Mouse (Mus musculus) colon, adult 2 months (tissue): ENCODE data around the gene Dad1. TPM values are rescaled to one million over a fixed set of nuclear protein-coding genes. Genes with fewer than 3 reads are reported as not detected.

Experiments
- polyA plus RNA-seq: library from polyadenylated mRNA; depleted of rRNA; stranded (reverse); fragments of >200 nt; gene quantifications from 2 replicates; pipeline ENCODE4 v1.2.3, GENCODE M21; 2012; rRNA removed

The Dad1 gene
- 495 and 769 TPM in 2 replicates for polyA plus RNA-seq

GRCm38 (mm10) chr14:54253741-54254291, at the start of gene Dad1, which contains the start of gene Abhd4:
Dad1 (minus strand) TSS chr14:54254104.
Abhd4 (plus strand) TSS chr14:54254188.

GRCm38 (mm10) chr14:54284839-54285238, 30.9 kb upstream of the Dad1 start, which contains the start of gene Olfr49:
Olfr49 (minus strand) TSS chr14:54284939.

Other genes with a start within 250 kb of the Dad1 start
- gene Abhd4, start 84 bp upstream of the Dad1 start, polyA plus RNA-seq = 46.9 and 47.4 TPM in 2 replicates
- gene Olfr49, start 30.8 kb upstream of the Dad1 start, polyA plus RNA-seq = not detected in 2 replicates
- gene Oxa1l, start 106.7 kb upstream of the Dad1 start, polyA plus RNA-seq = 136 and 180 TPM in 2 replicates
- gene Slc7a7, start 163.7 kb upstream of the Dad1 start, polyA plus RNA-seq = 33.9 and 48.9 TPM in 2 replicates
- gene Mrpl52, start 172.8 kb upstream of the Dad1 start, polyA plus RNA-seq = 504 and 1,130 TPM in 2 replicates
- gene Mmp14, start 177.5 kb upstream of the Dad1 start, polyA plus RNA-seq = 181 and 186 TPM in 2 replicates
- gene Lrp10, start 210.0 kb upstream of the Dad1 start, polyA plus RNA-seq = 344 and 402 TPM in 2 replicates
- gene Rem2, start 222.0 kb upstream of the Dad1 start, polyA plus RNA-seq = 1.7 and 2.3 TPM in 2 replicates